Mouse (Mus musculus) cerebellum, adult 8-10 months (tissue): ENCODE data around the gene Slc38a3.

Experiments
- DNase-seq: peaks from one replicate; pipeline ENCODE4 v3.0.0; 2022

Gene Slc38a3

GRCm38 (mm10) chr9:107617461-107617860 lies 51.9 kb downstream of the Slc38a3 start:
- DNase-seq = no peak

DNA sequence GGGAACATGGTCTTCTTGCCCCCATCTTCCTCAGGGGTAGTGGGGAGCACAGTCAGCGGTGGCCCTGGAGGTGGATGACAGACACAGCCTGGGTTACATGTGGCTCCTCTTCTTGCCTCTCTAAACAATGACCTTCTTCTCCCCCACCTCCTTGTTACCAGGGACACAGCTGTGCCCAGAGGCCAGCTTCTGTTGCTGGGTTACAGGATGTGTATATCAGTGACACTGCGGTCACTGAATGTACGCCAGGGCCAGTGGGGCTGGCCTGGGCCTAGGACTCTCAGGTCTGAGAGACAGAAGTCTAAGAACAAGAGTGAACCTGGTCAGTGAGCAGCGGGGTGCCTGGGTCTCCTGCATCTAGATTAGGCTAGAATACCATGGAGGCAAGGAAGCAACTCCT lies 54.3 kb downstream of the Slc38a3 start:
- no peak for DNase-seq

DNA sequence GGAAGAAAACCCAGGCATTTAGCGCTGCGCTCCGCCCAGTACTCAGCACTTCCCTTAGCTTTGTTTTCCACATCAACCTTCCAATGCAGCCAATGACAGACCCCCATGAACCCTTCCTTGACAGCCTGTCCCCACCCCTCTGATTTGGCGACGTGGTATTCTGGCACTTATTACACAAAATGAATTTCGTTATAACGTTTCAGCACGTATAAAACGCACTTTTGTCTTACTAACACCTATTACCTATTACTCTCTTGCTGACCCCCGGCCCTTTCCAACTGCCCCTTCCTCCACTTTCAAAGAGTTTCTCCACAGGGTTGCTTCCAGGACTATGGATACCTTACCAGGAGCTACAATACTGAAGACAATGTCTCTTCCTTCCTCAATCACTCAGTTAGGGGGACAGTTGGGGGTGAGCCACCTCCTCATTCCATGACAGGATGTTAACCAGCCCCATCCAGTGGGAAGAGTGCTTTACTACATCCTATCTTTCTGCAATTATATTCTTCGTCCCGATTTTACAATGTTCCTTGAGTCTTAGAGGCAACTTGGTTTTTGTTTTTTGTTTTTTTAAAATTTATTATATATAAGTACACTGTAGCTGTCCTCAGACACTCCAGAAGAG lies 56.3 kb downstream of the Slc38a3 start:
- no peak for DNase-seq

DNA sequence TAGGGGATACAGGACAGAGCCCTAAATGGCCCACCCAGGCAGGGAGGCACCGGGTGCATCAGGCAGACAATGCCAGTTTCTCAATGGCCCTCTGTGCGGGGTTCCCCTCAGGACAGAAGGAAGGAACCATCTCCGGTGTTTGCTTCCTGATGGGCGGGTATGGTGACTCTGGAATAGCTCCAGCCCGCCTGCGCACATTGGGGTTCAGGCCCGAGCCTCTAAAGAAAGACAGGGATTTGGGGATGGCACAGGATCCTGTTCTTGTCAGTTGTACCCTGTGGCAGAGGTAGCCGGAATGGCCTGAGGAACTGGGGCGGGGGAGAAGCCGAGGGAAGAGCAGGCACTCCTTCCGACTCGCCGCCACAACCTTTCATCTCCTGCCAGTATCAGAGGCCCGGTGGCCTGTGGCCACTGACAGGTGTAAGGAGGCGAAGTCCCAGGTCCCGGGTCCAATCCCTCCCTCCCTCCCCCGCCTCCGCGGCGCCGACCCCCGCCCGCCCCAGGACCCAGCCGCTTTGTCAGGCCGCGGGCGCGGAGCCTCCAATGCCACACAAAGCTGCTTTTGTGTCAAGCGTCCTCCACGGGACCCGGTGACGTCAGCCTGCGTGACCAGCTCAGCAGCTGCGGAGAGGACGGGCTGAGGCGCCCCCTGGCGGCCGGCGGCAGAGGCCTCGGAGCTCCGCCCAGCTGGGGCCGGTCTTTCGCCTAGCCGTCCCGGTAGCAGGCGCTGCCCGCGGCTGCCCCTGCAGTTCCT lies 57.0 kb downstream of the Slc38a3 start:
- DNase-seq = peak; percentile 99

- no peak for DNase-seq
Measured at GRCm38 (mm10) chr9:107611456-107612190, 57.7 kb downstream of the Slc38a3 start.

DNA sequence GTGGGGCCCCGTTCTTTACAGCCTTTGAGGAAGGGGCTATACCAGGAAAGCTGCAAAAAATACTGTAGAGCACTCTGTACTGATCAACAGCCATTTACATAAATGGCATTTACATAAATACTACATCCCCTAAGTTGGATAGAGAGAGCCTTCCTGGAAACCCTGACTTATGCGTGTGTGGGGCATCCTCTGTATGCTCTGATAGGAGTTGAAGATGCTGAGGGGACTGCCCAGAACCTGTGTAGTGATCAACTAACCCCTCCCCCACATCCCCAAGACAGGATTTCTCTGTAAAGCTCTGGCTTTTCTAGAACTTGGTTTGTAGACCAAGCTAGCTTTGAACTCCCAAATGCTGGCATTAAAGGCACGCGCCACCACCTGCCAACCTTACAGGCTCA lies 59.9 kb downstream of the Slc38a3 start:
- no peak for DNase-seq

DNA sequence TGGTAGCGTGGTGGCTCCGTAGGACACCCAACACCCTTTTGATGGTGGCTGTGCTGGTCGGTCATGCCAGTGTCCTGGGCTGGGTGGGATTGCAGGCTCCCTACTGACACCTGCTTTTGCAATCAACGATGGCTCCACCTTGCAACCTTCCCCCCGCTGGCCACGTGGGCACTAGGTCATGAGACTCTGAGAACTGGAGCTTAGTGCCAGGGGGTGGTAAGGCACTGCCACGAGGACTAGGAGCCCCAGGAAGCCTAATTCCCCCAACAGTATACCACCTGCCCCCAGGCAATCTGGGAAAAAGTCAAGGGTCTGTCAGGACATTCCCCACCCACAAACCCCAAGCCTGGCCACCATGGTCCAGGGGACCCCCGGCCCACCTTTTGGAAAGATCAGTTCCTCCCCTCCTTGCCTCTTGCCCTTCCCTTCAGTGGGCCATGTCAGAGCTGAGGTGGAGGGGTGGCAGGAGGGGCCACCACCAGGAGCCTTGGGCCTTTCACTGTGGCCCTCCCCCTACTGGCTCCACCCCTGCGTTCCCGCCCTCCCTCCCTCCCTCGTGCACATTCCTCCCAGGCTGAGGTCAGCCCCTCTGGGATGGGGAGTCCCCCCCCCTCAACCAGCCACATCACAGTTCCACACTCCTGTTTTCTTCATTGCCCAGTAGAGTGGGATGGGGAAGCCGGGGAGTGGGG lies 60.4 kb downstream of the Slc38a3 start, which contains the start of gene Sema3b:
TSS of gene Sema3b (minus strand) at position 489 of the 692 bp plus-strand sequence.
- no peak for DNase-seq

GRCm38 (mm10) chr9:107607653-107608245 lies 61.6 kb downstream of the Slc38a3 start:
- DNase-seq = no peak

DNA sequence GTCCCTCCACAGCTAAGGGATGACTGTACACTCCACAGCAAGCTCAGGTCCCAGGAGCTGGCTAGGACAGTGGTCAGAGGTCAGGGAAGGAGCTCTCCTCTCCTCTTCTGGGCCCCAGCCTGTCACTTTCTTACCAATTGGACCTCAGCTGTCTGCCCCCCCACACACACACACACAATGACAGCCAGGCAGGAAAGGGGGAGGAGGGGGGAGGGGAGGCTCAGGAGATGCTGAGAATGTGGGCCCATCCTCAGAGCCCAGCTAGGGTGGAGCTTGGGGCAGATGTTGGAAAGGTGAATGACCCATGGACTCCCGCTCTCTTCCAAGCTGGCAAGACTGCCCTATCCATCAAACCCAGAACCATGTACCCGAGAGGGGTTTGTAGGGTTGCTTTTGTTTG lies 62.3 kb downstream of the Slc38a3 start:
- DNase-seq = no peak

- no peak for DNase-seq
Measured at GRCm38 (mm10) chr9:107606591-107606990, 62.7 kb downstream of the Slc38a3 start.

DNA sequence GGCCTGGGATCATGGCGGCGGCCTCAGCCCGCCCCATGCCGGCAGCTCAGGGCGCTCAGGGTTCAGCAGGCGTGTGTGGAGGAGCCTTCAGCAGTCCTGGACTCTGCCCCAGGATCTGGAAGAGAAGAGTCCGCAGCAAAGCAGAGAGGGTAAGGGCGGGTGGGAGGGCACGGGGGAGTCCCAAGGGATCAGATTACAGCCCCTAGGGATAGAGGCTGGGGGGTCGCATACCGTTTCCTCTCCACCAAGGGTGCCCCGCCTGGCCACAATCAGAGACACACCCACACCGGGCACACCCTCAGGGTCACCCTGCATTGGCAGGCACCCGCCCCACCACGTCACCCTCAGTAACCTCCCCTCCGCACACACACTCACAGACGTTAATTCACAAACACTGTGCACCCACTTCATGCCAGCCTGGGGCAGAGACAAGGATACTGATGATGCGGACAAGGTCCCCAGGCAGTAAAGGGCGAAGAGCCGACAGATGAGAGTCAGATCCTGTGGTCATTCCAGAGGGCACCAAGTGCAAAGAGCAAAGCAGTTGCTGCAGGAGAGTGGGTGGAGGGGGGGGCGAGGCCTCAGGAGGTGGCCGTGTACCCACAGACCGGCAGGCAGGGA lies 64.2 kb downstream of the Slc38a3 start:
- no peak for DNase-seq

GRCm38 (mm10) chr9:107603251-107603650 lies 66.1 kb downstream of the Slc38a3 start:
- no peak for DNase-seq

- peak; percentile 94 for DNase-seq
Measured at GRCm38 (mm10) chr9:107602068-107602648, 67.2 kb downstream of the Slc38a3 start.

DNA sequence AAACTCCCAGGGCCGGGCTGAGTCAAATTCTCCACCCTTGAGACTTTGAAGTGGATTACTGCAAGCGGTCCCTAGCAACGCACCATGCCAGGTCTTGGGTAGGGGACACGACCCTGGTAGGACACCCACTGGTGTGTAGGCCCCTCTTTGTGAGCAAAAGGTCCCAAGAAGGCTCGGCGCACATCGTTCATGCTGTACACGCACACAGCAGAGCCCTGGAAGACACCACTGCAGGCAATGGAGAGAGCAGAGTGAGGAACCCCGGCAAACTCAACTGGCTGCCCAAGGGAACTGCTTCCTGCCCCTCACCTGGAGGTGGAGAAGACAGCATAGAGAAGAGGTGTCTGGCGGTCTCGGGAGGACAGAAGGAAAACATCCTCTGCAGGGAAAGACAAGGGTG lies 68.1 kb downstream of the Slc38a3 start:
- no peak for DNase-seq

DNA sequence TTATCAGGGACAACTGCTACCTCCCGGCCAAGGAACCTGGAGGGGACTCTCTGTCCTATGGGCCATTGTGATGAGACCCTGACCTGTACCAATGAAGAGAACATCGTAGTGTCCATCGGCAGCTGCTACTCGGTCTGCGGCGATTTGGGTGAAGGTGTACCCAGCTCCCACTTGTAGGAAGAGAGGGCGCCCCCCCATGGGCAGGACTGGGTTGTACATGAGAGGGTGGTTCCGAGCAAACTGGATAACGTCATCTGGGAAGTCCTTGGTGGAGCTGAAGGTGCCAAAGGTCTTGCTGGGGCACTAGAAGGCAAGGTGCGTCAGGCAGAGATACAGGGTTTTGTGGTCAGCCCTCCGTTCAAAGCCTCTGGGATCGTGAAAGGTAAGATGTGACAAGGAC lies 68.6 kb downstream of the Slc38a3 start:
- no peak for DNase-seq
